Mouse (Mus musculus) kidney, postnatal 25 days (tissue): Measurements from ENCODE around the gene Pfkp.
A peak's percentile ranks its signal among the peaks of the same experiment; 100 is the strongest.

Experiments used
- DNase-seq, 2 experiments: peaks; one replicate each; pipeline ENCODE4 v3.0.0; 2021; ENCODE audit warnings: mixed read lengths in 2 of 2

Pfkp gene

GRCm38 (mm10) chr13:6636520-6636919, 12.1 kb downstream of the Pfkp start:
- peak; percentile 16 to 53 for DNase-seq

GRCm38 (mm10) chr13:6635138-6636076, 13.2 kb downstream of the Pfkp start:
- no peak for DNase-seq

GRCm38 (mm10) chr13:6634063-6634462, 14.5 kb downstream of the Pfkp start:
- DNase-seq: no peak

- peak; percentile 60 to 63 for DNase-seq
Measured at GRCm38 (mm10) chr13:6633524-6633923, 15.1 kb downstream of the Pfkp start.

- no peak for DNase-seq
Measured at GRCm38 (mm10) chr13:6632935-6633334, 15.6 kb downstream of the Pfkp start.

GRCm38 (mm10) chr13:6632513-6632912, 16.1 kb downstream of the Pfkp start:
- no peak for DNase-seq

- peak in 1 of 2 experiments; percentile 44 for DNase-seq
Measured at GRCm38 (mm10) chr13:6631772-6632510, 16.6 kb downstream of the Pfkp start.

- DNase-seq: no peak
Measured at GRCm38 (mm10) chr13:6630660-6631059, 17.9 kb downstream of the Pfkp start.

GRCm38 (mm10) chr13:6629927-6630326, 18.6 kb downstream of the Pfkp start:
- no peak for DNase-seq

GRCm38 (mm10) chr13:6628998-6629764, 19.4 kb downstream of the Pfkp start:
- peak in 1 of 2 experiments; percentile 55 for DNase-seq

GRCm38 (mm10) chr13:6628261-6628660, 20.3 kb downstream of the Pfkp start:
- DNase-seq: no peak

GRCm38 (mm10) chr13:6627352-6627751, 21.2 kb downstream of the Pfkp start:
- DNase-seq: no peak

- DNase-seq: no peak
Measured at GRCm38 (mm10) chr13:6626508-6627114, 22.0 kb downstream of the Pfkp start.

GRCm38 (mm10) chr13:6625942-6626341, 22.6 kb downstream of the Pfkp start:
- no peak for DNase-seq

GRCm38 (mm10) chr13:6624604-6625003, 24.0 kb downstream of the Pfkp start:
- DNase-seq: no peak

GRCm38 (mm10) chr13:6624121-6624520, 24.5 kb downstream of the Pfkp start:
- DNase-seq: no peak

- no peak for DNase-seq
Measured at GRCm38 (mm10) chr13:6621831-6622230, 26.7 kb downstream of the Pfkp start.

- DNase-seq: no peak
Measured at GRCm38 (mm10) chr13:6620250-6620649, 28.3 kb downstream of the Pfkp start.

GRCm38 (mm10) chr13:6618711-6619110, 29.9 kb downstream of the Pfkp start:
- DNase-seq: no peak

GRCm38 (mm10) chr13:6613690-6614445, 34.7 kb downstream of the Pfkp start:
- DNase-seq: no peak

GRCm38 (mm10) chr13:6602786-6603409, 45.7 kb downstream of the Pfkp start:
- DNase-seq: no peak
